Mouse (Mus musculus): ENCODE results near the gene Elovl5. TPM values are rescaled to one million over a fixed set of nuclear protein-coding genes. Genes with fewer than 3 reads are reported as not detected.

The Elovl5 gene
- polyA plus RNA-seq, 1 experiment, result 45.1 TPM

DNA sequence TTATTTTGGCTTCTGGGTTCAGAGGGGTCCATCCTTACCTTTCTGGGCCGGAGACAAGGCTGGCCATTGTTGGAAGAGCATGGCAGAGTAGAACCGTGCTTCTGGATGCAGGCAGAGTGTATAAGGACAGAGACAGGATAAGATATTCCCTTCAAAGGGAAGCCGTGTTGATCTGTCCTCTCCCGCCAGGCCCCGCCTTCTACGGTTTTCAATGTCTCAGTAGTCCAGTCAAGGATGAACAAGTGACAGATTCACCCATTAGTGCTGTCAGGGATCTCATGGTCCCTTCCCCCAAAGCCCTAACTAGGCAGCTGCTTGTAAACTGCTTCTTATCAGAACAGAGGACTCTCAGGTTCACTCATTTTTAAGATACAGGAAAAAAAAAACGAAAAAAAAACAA lies 41.2 kb downstream of the Elovl5 start:
- no peaks in the 10 kb centered on the region for H3K27me3 ChIP-seq (ENCODE audit: control insufficient read depth, insufficient read depth, insufficient read length)
- H3K79me2 ChIP-seq (ENCODE audit: control insufficient read depth, insufficient read depth), result peaks cover 30% of the 10 kb centered on the region
- H3K36me3 ChIP-seq (ENCODE audit: control insufficient read depth, insufficient read depth), result peaks cover 34% of the 10 kb centered on the region
- TF ChIP-seq E2F4 (IDR thresholded peaks at IDR 0.05; ENCODE audit: insufficient read depth), result no peak
- TF ChIP-seq POLR2AphosphoS2 (IDR thresholded peaks at IDR 0.05; ENCODE audit: insufficient read length, low read depth), result no peak
- TF ChIP-seq TCF3 (IDR thresholded peaks at IDR 0.05; ENCODE audit: insufficient read length, low read depth), result no peak
- TF ChIP-seq MAX (IDR thresholded peaks at IDR 0.05; ENCODE audit: low read depth), result no peak
- no peak for TF ChIP-seq CEBPB (IDR thresholded peaks at IDR 0.05; ENCODE audit: insufficient read depth, poor library complexity, severe bottlenecking)
- no peak for TF ChIP-seq TCF12 (IDR thresholded peaks at IDR 0.05; ENCODE audit: insufficient read depth, poor library complexity, severe bottlenecking)
- no peak for TF ChIP-seq USF1 (IDR thresholded peaks at IDR 0.05; ENCODE audit: low read depth)
- TF ChIP-seq SRF (IDR thresholded peaks at IDR 0.05; ENCODE audit: control insufficient read depth, insufficient read length, low read depth), result no peak
- no peak for TF ChIP-seq REST (IDR thresholded peaks at IDR 0.05; ENCODE audit: insufficient read depth, insufficient read length)
- no peak overlapping the region for H3ac ChIP-seq (ENCODE audit: control insufficient read depth, insufficient read length)
- no peak overlapping the region for H3K4me3 ChIP-seq
- no peak overlapping the region for H3K4me2 ChIP-seq (ENCODE audit: low read depth)

DNA sequence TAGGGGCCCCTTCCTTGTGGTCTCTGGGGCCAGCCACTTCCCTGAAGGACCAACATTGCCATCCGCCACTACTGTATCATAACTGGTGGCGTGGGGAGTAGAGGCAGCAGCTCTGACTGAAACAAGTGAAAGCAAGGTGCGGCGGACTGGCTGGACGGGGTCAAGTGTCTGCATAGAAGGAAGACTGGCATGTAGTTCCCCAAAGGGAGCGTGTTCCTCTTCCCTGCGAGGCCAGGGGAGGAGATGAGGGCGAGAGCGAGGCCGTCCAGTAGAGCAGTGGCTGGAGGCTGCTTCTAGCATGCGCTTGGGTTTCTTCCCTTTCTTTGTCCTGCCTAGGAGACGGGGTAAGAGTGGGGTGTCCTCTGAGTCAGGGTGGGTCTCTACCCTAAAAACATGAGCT lies 42.6 kb downstream of the Elovl5 start:
- Histone ChIP-seq H3K36me3 (ENCODE audit: control insufficient read depth, insufficient read depth) (peaks cover 34% of the 10 kb centered on the region), H3K4me2 (ENCODE audit: low read depth) (no peak overlapping the region), H3K4me3 (no peak overlapping the region), H3K27me3 (ENCODE audit: control insufficient read depth, insufficient read depth, insufficient read length) (no peaks in the 10 kb centered on the region), H3K79me2 (ENCODE audit: control insufficient read depth, insufficient read depth) (peaks cover 21% of the 10 kb centered on the region), H3ac (ENCODE audit: control insufficient read depth, insufficient read length) (no peak overlapping the region)
- TF ChIP-seq TCF12 (IDR thresholded peaks at IDR 0.05; ENCODE audit: insufficient read depth, poor library complexity, severe bottlenecking) (no peak), SRF (IDR thresholded peaks at IDR 0.05; ENCODE audit: control insufficient read depth, insufficient read length, low read depth) (no peak), POLR2A (IDR thresholded peaks at IDR 0.05; ENCODE audit: insufficient read length, low read depth) (no peak), MAX (IDR thresholded peaks at IDR 0.05; ENCODE audit: low read depth) (no peak), REST (IDR thresholded peaks at IDR 0.05; ENCODE audit: insufficient read depth, insufficient read length) (no peak), E2F4 (IDR thresholded peaks at IDR 0.05; ENCODE audit: insufficient read depth) (no peak), MYOG (IDR thresholded peaks at IDR 0.05; ENCODE audit: control insufficient read depth in 1 of 3, insufficient read depth in 1 of 3, insufficient read length in 2 of 3, low read depth in 2 of 3) (no peak), USF1 (IDR thresholded peaks at IDR 0.05; ENCODE audit: low read depth) (no peak), CEBPB (IDR thresholded peaks at IDR 0.05; ENCODE audit: insufficient read depth, poor library complexity, severe bottlenecking) (no peak), TCF3 (IDR thresholded peaks at IDR 0.05; ENCODE audit: insufficient read length, low read depth) (no peak), POLR2AphosphoS2 (IDR thresholded peaks at IDR 0.05; ENCODE audit: insufficient read length, low read depth) (no peak), MYOD1 (IDR thresholded peaks at IDR 0.05; ENCODE audit: control insufficient read depth in 1 of 3, insufficient read length in 2 of 3, low read depth in 2 of 3) (no peak)

DNA sequence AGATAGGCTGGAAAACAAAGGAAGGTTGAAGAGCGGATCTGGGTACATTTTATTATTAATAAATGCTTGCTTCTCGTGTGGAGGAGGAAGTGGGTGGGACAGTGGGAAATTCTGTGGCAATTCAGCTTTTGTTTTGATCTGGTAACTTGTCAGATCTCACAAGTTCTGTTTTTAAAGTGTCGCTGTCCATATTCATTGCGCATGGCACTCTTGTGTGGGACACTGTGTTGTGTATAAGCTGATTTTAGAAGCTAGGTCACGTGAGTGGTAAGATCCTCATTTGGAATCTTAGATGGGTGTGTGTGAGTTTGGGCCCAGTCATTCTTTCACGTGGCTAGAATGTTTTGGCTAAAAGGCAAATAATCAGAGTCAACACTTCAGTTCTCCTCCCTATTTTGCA lies 44.2 kb downstream of the Elovl5 start:
- Histone ChIP-seq H3K27me3 (ENCODE audit: control insufficient read depth, insufficient read depth, insufficient read length) (no peaks in the 10 kb centered on the region), H3K4me3 (no peak overlapping the region), H3ac (ENCODE audit: control insufficient read depth, insufficient read length) (no peak overlapping the region), H3K4me2 (ENCODE audit: low read depth) (no peak overlapping the region), H3K79me2 (ENCODE audit: control insufficient read depth, insufficient read depth) (peaks cover 9% of the 10 kb centered on the region), H3K36me3 (ENCODE audit: control insufficient read depth, insufficient read depth) (peaks cover 34% of the 10 kb centered on the region)
- TF ChIP-seq MYOG (IDR thresholded peaks at IDR 0.05; ENCODE audit: control insufficient read depth in 1 of 3, insufficient read depth in 1 of 3, insufficient read length in 2 of 3, low read depth in 2 of 3) (no peak), SRF (IDR thresholded peaks at IDR 0.05; ENCODE audit: control insufficient read depth, insufficient read length, low read depth) (no peak), CEBPB (IDR thresholded peaks at IDR 0.05; ENCODE audit: insufficient read depth, poor library complexity, severe bottlenecking) (no peak)

DNA sequence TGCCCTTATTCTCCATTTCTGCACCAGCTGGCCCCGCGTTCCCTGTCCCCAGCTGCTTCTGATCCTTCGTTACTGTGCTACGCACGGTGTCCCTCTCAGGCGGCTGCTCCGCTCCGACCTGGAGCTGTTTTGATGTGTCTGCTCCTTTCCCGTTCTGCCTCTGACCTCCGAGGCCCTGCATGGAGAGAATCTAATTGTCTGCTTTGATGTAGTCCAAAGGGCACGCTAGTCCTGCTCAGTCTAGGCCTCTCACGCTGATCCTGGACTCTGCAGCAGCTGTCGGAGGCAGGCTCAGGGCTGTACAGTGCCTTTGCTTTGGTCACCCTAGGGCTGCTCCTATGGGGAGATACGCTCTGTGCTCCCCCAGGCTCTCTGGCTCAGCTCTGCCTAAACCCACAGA lies 46.9 kb downstream of the Elovl5 start:
- peaks cover 7% of the 10 kb centered on the region for H3K79me2 ChIP-seq (ENCODE audit: control insufficient read depth, insufficient read depth)
- no peak overlapping the region for H3K4me3 ChIP-seq
- TF ChIP-seq E2F4 (IDR thresholded peaks at IDR 0.05; ENCODE audit: insufficient read depth), result no peak
- no peak for TF ChIP-seq MAX (IDR thresholded peaks at IDR 0.05; ENCODE audit: low read depth)
- no peak for TF ChIP-seq USF1 (IDR thresholded peaks at IDR 0.05; ENCODE audit: low read depth)
- no peak for TF ChIP-seq CEBPB (IDR thresholded peaks at IDR 0.05; ENCODE audit: insufficient read depth, poor library complexity, severe bottlenecking)
- TF ChIP-seq SRF (IDR thresholded peaks at IDR 0.05; ENCODE audit: control insufficient read depth, insufficient read length, low read depth), result no peak
- no peak for TF ChIP-seq REST (IDR thresholded peaks at IDR 0.05; ENCODE audit: insufficient read depth, insufficient read length)
- TF ChIP-seq POLR2AphosphoS2 (IDR thresholded peaks at IDR 0.05; ENCODE audit: insufficient read length, low read depth), result no peak
- TF ChIP-seq TCF3 (IDR thresholded peaks at IDR 0.05; ENCODE audit: insufficient read length, low read depth), result no peak
- no peak for TF ChIP-seq MYOG (IDR thresholded peaks at IDR 0.05; ENCODE audit: control insufficient read depth in 1 of 3, insufficient read depth in 1 of 3, insufficient read length in 2 of 3, low read depth in 2 of 3)
- no peak for TF ChIP-seq POLR2A (IDR thresholded peaks at IDR 0.05; ENCODE audit: insufficient read length, low read depth)
- TF ChIP-seq TCF12 (IDR thresholded peaks at IDR 0.05; ENCODE audit: insufficient read depth, poor library complexity, severe bottlenecking), result no peak
- TF ChIP-seq MYOD1 (IDR thresholded peaks at IDR 0.05; ENCODE audit: control insufficient read depth in 1 of 3, insufficient read length in 2 of 3, low read depth in 2 of 3), result no peak
- no peak overlapping the region for H3ac ChIP-seq (ENCODE audit: control insufficient read depth, insufficient read length)
- H3K27me3 ChIP-seq (ENCODE audit: control insufficient read depth, insufficient read depth, insufficient read length), result no peaks in the 10 kb centered on the region
- H3K36me3 ChIP-seq (ENCODE audit: control insufficient read depth, insufficient read depth), result peaks cover 26% of the 10 kb centered on the region
- no peak overlapping the region for H3K4me2 ChIP-seq (ENCODE audit: low read depth)

DNA sequence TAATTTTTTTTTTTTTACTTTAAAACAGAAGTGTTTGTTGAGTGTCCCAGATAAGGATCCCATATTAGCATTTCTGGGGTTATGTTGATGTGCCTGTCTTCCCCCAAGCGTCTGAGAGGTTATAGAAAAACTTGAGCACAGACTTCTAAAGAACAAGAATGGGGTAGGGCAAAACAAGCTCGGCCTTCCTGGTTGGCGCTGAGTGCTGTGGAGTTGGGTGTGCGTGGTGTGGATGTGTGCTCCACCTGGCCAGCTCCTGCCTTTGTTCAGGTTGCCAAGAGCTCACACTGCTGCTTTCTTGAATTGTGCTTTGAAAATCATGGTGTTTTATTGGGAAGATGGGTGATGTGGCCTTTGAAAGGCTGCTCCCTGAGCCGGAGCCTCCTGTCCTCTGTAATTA lies 48.1 kb downstream of the Elovl5 start:
- Histone ChIP-seq H3K79me2 (ENCODE audit: control insufficient read depth, insufficient read depth) (peaks cover 7% of the 10 kb centered on the region), H3K27me3 (ENCODE audit: control insufficient read depth, insufficient read depth, insufficient read length) (no peaks in the 10 kb centered on the region), H3K4me2 (ENCODE audit: low read depth) (no peak overlapping the region), H3ac (ENCODE audit: control insufficient read depth, insufficient read length) (no peak overlapping the region), H3K4me3 (no peak overlapping the region), H3K36me3 (ENCODE audit: control insufficient read depth, insufficient read depth) (peaks cover 21% of the 10 kb centered on the region)
- no peak for TF ChIP-seq POLR2A (IDR thresholded peaks at IDR 0.05; ENCODE audit: insufficient read length, low read depth)
- TF ChIP-seq CEBPB (IDR thresholded peaks at IDR 0.05; ENCODE audit: insufficient read depth, poor library complexity, severe bottlenecking), result no peak
- TF ChIP-seq MYOD1 (IDR thresholded peaks at IDR 0.05; ENCODE audit: control insufficient read depth in 1 of 3, insufficient read length in 2 of 3, low read depth in 2 of 3), result no peak
- TF ChIP-seq MYOG (IDR thresholded peaks at IDR 0.05; ENCODE audit: control insufficient read depth in 1 of 3, insufficient read depth in 1 of 3, insufficient read length in 2 of 3, low read depth in 2 of 3), result no peak
- TF ChIP-seq TCF12 (IDR thresholded peaks at IDR 0.05; ENCODE audit: insufficient read depth, poor library complexity, severe bottlenecking), result no peak

Data from myocyte (in vitro differentiated cells).